Mouse (Mus musculus) C2C12 (cell line): ENCODE results near the gene Micall1.

Experiments
- CTCF ChIP-seq: IDR thresholded peaks from one replicate; pipeline ENCODE4 v1.5.1; 2011; ENCODE audit not compliant: control insufficient read depth, insufficient read depth, insufficient read length
- MYOD1 ChIP-seq: IDR thresholded peaks from one replicate; pipeline ENCODE4 v1.6.1; 2011; ENCODE audit warnings: low read depth; ENCODE audit not compliant: control insufficient read depth, insufficient read length
- USF1 ChIP-seq: IDR thresholded peaks from one replicate; pipeline ENCODE4 v1.6.1; 2011; ENCODE audit warnings: low read depth, mild to moderate bottlenecking, control low read depth, moderate library complexity

GRCm38 (mm10) chr15:79128208-79128607 lies 19.5 kb downstream of the Micall1 start:
- TF ChIP-seq CTCF, result no peak
- TF ChIP-seq MYOD1, result no peak
- TF ChIP-seq USF1, result no peak
